In the genomic region with DNA sequence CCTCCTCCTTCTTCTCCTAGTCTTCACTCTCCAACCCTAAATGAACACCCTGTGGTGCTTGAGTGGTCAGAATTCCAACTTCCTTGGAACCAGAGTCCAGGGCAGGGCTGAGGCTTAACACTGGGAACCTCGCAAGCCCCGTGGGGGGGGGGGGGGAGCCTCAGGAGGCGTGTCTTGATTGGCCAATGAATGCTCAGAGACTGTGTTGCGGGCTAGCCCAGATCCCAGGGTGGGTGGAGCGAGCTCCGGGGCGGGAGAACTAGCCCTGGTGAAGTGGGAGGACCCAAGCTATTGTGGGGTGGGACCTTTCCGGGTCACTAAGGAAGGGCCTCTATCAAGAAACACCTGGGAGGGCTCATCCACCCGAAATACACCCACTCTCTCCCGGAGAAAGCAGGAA, we compare ENCODE assay signal across 9 mouse cellular contexts. TPM values are rescaled to one million over a fixed set of nuclear protein-coding genes. Genes with fewer than 3 reads are reported as not detected.
A peak's percentile ranks its signal among the peaks of the same experiment; 100 is the strongest.
DNase-seq lines count a peak whose midpoint lies in the region; ATAC-seq lines count a peak whose summit lies in the region.
"Had no signal": no experiment of that assay in that cellular context is flagged by ENCODE, and none has a peak within 500 bp of the region (broad histone marks: within the 10 kb centered on the region; RNA-seq: fewer than 3 reads in every experiment).

No protein-coding gene starts in this region.

- peak; percentile 55 for ATAC-seq in intestine, embryonic 16.5 days
- peak; percentile 38; the same call in 1 of the 2 replicates for ATAC-seq in stomach, embryonic 14.5 days (ENCODE audit: insufficient number of reproducible peaks, insufficient read depth, low FRiP score, low read depth)
- ATAC-seq: midbrain, embryonic 13.5 days had no signal

- H3K9ac ChIP-seq in intestine, embryonic 16.5 days (ENCODE audit: low read depth, low read length): no peak overlapping the region; the same call in 1 of the 2 replicates
- H3K9ac ChIP-seq in stomach, embryonic 14.5 days (replicated peaks; ENCODE audit: low read depth, low read length): no peak overlapping the region
- H3K9ac ChIP-seq: midbrain, embryonic 13.5 days had no signal

- intact Hi-C loops in heart, postnatal 10 days (cut with DNase I): loop anchor here (10.0 kb wide), 1 partner anchor 580 kb away; no protein-coding TSS in a partner anchor

- no peaks in the 10 kb centered on the region for H3K36me3 ChIP-seq in intestine, embryonic 16.5 days (ENCODE audit: control insufficient read depth, insufficient read depth, low read length)
- H3K36me3 ChIP-seq in stomach, embryonic 14.5 days (ENCODE audit: control insufficient read depth, insufficient read depth, low read length): no peaks in the 10 kb centered on the region
- H3K36me3 ChIP-seq: hindbrain, embryonic 10.5 days; midbrain, embryonic 13.5 days had no signal

- 38% methylated on average over 10 of the region's 10 CpGs for WGBS in intestine, embryonic 16.5 days
- 22% methylated on average over 10 of the region's 10 CpGs for WGBS in stomach, embryonic 14.5 days

- H3K4me2 ChIP-seq in intestine, embryonic 16.5 days (ENCODE audit: low read depth, low read length): 0 out of 2 replicates have a peak overlapping the region, but pooled peaks have one; percentile 45
- H3K4me2 ChIP-seq in stomach, embryonic 14.5 days (replicated peaks; ENCODE audit: low read depth, low read length): 0 out of 2 replicates have a peak overlapping the region, but pooled peaks have one; percentile 12
- H3K4me2 ChIP-seq: midbrain, embryonic 13.5 days had no signal

- peak overlapping the region; percentile 36; the same call in 1 of the 2 replicates for H3K27ac ChIP-seq in intestine, embryonic 16.5 days (ENCODE audit: low read length)
- H3K27ac ChIP-seq in stomach, embryonic 14.5 days (ENCODE audit: low read length): no peak overlapping the region
- H3K27ac ChIP-seq: hindbrain, embryonic 10.5 days; midbrain, embryonic 13.5 days had no signal

- no peak overlapping the region for H3K4me3 ChIP-seq in intestine, embryonic 16.5 days (ENCODE audit: low read length)
- no peak overlapping the region for H3K4me3 ChIP-seq in stomach, embryonic 14.5 days (ENCODE audit: low read depth, low read length)
- H3K4me3 ChIP-seq: hindbrain, embryonic 10.5 days; midbrain, embryonic 13.5 days had no signal

- peaks cover 13% of the 10 kb centered on the region; the same call in 1 of the 2 replicates for H3K4me1 ChIP-seq in intestine, embryonic 16.5 days (ENCODE audit: control insufficient read depth, insufficient read depth, low read length)
- H3K4me1 ChIP-seq in stomach, embryonic 14.5 days (ENCODE audit: control insufficient read depth, insufficient read depth, low read length): no peaks in the 10 kb centered on the region

- no peaks in the 10 kb centered on the region for H3K27me3 ChIP-seq in intestine, embryonic 16.5 days (replicated peaks; ENCODE audit: control insufficient read depth, insufficient read depth, low read length)
- H3K27me3 ChIP-seq in stomach, embryonic 14.5 days (ENCODE audit: control insufficient read depth, insufficient read depth, low read length): no peaks in the 10 kb centered on the region

- H3K9me3 ChIP-seq in intestine, embryonic 16.5 days (ENCODE audit: control insufficient read depth, low read length): no peaks in the 10 kb centered on the region
- no peaks in the 10 kb centered on the region for H3K9me3 ChIP-seq in stomach, embryonic 14.5 days (ENCODE audit: control insufficient read depth, low read depth, low read length)
- H3K9me3 ChIP-seq: hindbrain, embryonic 10.5 days; midbrain, embryonic 13.5 days had no signal

- peak; percentile 73 for DNase-seq in MEL-GATA-1-ER (ENCODE audit: extremely low read depth, low read depth)
- DNase-seq in kidney, postnatal 4 days: peak; percentile 30 to 58
- DNase-seq in natural killer cell, adult 2 months (ENCODE audit: low spot score in 2 of 2): no peak
- no peak for DNase-seq in neural tube, embryonic 10.5 days (ENCODE audit: extremely low spot score, low spot score)
- DNase-seq in heart, postnatal 10 days: no peak

RNA-seq across cellular contexts. Expression of a gene that starts 1.3 kb away (rescaled TPM):
- 18.2 and 22.7 TPM in 2 replicates for polyA plus RNA-seq in intestine, embryonic 16.5 days (2015; fragmentation: Nextera tagmentation; extraction: Ambion mirVana)
- 9.2 and 9.8 TPM in 2 replicates for polyA plus RNA-seq in stomach, embryonic 14.5 days (2014; fragmentation: Nextera tagmentation; extraction: Ambion mirVana)
- total RNA-seq in heart, postnatal 10 days (2021): under 1 TPM; 0.43 to 0.50 TPM

RNA-seq across cellular contexts. Expression of a gene that starts 14.0 kb away (rescaled TPM):
- polyA plus RNA-seq in intestine, embryonic 16.5 days (2015; fragmentation: Nextera tagmentation; extraction: Ambion mirVana): 522 and 653 TPM in 2 replicates
- 824 and 970 TPM in 2 replicates for polyA plus RNA-seq in stomach, embryonic 14.5 days (2014; fragmentation: Nextera tagmentation; extraction: Ambion mirVana)
- total RNA-seq in heart, postnatal 10 days (2021): 10 to 100 TPM; 47.2 to 48.0 TPM

RNA-seq across cellular contexts. Expression of a gene that starts 28.1 kb away (rescaled TPM):
- 11.7 and 16.1 TPM in 2 replicates for polyA plus RNA-seq in intestine, embryonic 16.5 days (2015; fragmentation: Nextera tagmentation; extraction: Ambion mirVana)
- polyA plus RNA-seq in stomach, embryonic 14.5 days (2014; fragmentation: Nextera tagmentation; extraction: Ambion mirVana): 4.6 and 5.9 TPM in 2 replicates
- not detected for total RNA-seq in heart, postnatal 10 days (2021)

Comparison
In these comparisons a context has a peak if more than half of its experiments do, and no peak if none do; other contexts are left out.
1. DNase-seq: peak in MEL-GATA-1-ER (single experiment) and kidney, postnatal 4 days (2 of 2); none in natural killer cell, adult 2 months (0 of 2), neural tube, embryonic 10.5 days (single experiment) and heart, postnatal 10 days (0 of 2).